Mouse (Mus musculus) c-Kit-positive CD71-positive TER-119-negative erythroid progenitor cells, embryonic 14.5 days (primary cell): ENCODE results near the gene Irak3.
A peak's percentile ranks its signal among the peaks of the same experiment; 100 is the strongest.
"Not testable (repeated sequence)": the region's sequence is repeated elsewhere in the genome, so short reads cannot be mapped to it uniquely, and the experiment has no call there.

ENCODE experiments used
- DNase-seq: peaks from one replicate; pipeline ENCODE4 v3.0.0-alpha.2; 2013; ENCODE audit warnings: low read depth

Irak3 gene

GRCm38 (mm10) chr10:120163490-120163889 is 38.4 kb downstream of the Irak3 start:
- DNase-seq = no peak

GRCm38 (mm10) chr10:120162840-120163239 is 39.1 kb downstream of the Irak3 start:
- DNase-seq = no peak

- no peak for DNase-seq
Observed at GRCm38 (mm10) chr10:120160533-120160932, 41.4 kb downstream of the Irak3 start.

- DNase-seq = no peak
Observed at GRCm38 (mm10) chr10:120153911-120154310, 48.0 kb downstream of the Irak3 start.

- DNase-seq = no peak
Observed at GRCm38 (mm10) chr10:120151672-120152071, 50.3 kb downstream of the Irak3 start.

GRCm38 (mm10) chr10:120140916-120141516 is 60.9 kb downstream of the Irak3 start:
- DNase-seq = no peak

GRCm38 (mm10) chr10:120140193-120140592 is 61.7 kb downstream of the Irak3 start:
- no peak for DNase-seq

- no peak for DNase-seq
Observed at GRCm38 (mm10) chr10:120136020-120136562, 65.8 kb downstream of the Irak3 start.

- DNase-seq = no peak
Observed at GRCm38 (mm10) chr10:120133697-120134096, 68.2 kb downstream of the Irak3 start.

GRCm38 (mm10) chr10:120130621-120131020 is 71.3 kb downstream of the Irak3 start:
- peak; percentile 37 for DNase-seq

GRCm38 (mm10) chr10:120128601-120129277 is 73.2 kb downstream of the Irak3 start:
- no peak for DNase-seq

- DNase-seq = no peak
Observed at GRCm38 (mm10) chr10:120125465-120125857, 76.5 kb downstream of the Irak3 start.

GRCm38 (mm10) chr10:120124801-120125464 is 77.0 kb downstream of the Irak3 start:
- DNase-seq = peak; percentile 56

GRCm38 (mm10) chr10:120123721-120124120 is 78.2 kb downstream of the Irak3 start:
- no peak for DNase-seq

GRCm38 (mm10) chr10:120115249-120115648 is 86.7 kb downstream of the Irak3 start:
- no peak for DNase-seq

GRCm38 (mm10) chr10:120114493-120114892 is 87.4 kb downstream of the Irak3 start:
- DNase-seq = no peak

- no peak for DNase-seq
Observed at GRCm38 (mm10) chr10:120113980-120114379, 88.0 kb downstream of the Irak3 start.

GRCm38 (mm10) chr10:120113482-120113881 is 88.4 kb downstream of the Irak3 start:
- not testable (repeated sequence) for DNase-seq

- peak; percentile 95 for DNase-seq
Observed at GRCm38 (mm10) chr10:120112507-120113396, 89.2 kb downstream of the Irak3 start, which contains the start of gene Helb. Gene Helb (minus strand): TSS chr10:120112987.

- peak; percentile 14 for DNase-seq
Observed at GRCm38 (mm10) chr10:120111691-120112319, 90.1 kb downstream of the Irak3 start.

- no peak for DNase-seq
Observed at GRCm38 (mm10) chr10:120100806-120101205, 101.1 kb downstream of the Irak3 start.
